Mouse (Mus musculus): ENCODE measurements around the gene Cars2.

DNA sequence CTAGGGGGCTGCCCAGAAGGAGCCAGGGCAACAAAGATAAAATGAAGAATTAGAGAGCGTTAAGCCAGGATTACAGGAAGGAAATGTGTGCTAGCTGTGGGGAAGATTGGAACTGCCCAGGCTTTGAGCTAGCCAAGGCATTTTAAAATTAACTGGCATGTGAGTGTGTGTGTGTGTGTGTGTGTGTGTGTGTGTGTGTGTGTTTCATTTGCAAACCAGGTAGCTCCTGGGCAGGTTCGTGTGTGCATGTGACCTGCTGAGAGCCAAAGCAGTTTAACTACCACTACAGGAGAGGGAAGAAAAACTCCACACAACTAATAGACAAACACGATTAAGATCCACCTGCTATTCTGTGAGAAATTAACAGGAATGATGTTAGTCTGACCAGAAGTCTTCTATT lies 27.3 kb downstream of the Cars2 start:
- no peak for TF ChIP-seq POLR2A (IDR thresholded peaks at IDR 0.05; ENCODE audit: extremely low read depth, insufficient read depth, low read length)
- TF ChIP-seq CTCF (IDR thresholded peaks at IDR 0.05; ENCODE audit: low read depth, low read length), result no peak
